Mouse (Mus musculus) effector memory CD4-positive, alpha-beta T cell, adult 5 months (primary cell): ENCODE results near the gene Psmb10. TPM values are rescaled to one million over a fixed set of nuclear protein-coding genes. Genes with fewer than 3 reads are reported as not detected.

ENCODE experiments used
- polyA plus RNA-seq: library from polyadenylated mRNA; unstranded; fragments of 100-300 nt; shearing (Covaris generic); gene quantifications from one replicate; pipeline ENCODE4 v1.2.1, GENCODE M21; 2017

Psmb10 gene
- polyA plus RNA-seq: 214 TPM

DNA sequence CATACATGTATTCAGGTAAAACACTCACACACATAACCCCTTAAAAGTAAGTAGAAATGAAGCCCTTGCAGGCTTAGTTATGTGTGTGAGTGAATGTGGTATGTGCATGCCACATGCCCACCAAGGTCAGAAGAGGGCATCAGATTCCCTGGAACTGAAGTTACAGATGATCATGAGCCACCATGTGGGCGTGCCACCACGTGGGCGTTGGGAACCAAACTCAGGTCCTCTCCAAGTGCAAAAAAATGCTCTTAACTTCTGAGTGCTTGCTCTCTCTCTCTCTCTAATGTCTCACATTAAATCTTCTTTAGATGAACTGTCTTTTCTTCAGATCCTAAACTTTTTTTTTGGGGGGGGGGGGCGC is at the start of gene Psmb10:
TSS of gene Psmb10 (minus strand) at position 139 of the 364 bp plus-strand sequence.

DNA sequence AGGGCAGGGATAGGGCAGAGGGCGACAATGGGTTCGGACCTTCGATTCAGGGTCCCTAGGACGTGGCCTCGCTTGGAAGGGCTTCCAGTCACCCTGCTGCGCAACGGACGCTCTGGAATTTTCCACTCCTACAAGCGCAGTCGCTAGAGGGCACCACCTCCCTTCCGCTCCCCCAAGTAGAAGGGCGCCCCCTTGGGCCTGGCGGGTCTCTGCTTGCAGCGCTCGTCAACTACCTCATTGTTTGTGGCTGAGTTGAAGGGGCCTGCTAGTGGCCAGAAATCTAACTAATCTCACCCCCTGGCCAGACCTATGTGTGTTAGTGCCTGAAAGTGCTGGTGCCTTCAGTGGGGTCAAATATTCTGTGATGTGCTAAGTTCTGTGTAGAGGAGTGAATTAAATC is 41.1 kb upstream of the Psmb10 start, which contains the start of gene Dpep3:
TSS of gene Dpep3 (minus strand) at position 105 of the 400 bp plus-strand sequence.

DNA sequence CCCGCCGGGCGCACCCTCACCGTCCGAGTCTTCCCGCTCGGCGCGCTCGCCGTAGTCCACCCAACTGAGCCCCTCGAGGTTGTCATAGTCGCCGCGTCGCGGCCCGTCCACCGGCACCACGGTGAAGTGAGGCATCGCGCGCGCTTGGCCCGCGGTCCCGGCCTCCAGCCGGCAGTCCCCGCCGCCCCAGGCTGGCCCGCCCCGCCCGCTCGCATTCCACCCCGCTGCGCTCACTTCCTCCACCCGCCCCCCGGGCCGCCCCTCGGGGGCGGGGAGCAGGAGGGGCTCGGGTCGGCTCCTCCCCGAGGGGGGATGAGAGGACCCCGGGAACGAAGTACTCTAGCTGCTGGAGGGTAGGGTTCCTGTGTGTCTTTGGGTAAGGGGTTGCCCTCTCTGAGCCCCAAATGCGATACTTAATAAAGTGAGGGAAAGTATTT is 27.7 kb upstream of the Psmb10 start, which contains the start of gene Slc12a4:
TSS of gene Slc12a4 (minus strand) at position 193 of the 437 bp plus-strand sequence.

DNA sequence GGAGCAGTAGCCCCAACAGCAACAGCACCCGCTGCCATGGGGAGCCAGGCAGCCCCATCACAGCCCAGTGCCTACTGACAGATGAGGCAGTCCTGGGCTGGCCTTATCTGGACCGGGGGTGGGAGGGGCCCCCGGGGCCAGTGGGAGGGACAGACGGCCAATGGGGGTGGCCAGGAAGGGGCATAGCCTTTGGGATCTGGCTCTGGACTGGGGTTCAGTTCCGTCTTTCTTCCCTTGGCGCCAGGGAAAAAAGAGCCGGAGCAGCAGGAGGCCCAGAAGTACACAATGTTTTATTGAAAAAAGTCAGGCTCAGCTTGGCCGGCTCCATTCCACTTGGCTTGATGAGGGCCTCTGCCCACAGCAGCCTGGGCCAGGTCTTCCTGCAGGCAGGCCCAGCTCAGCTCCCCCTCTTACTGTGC is 5.1 kb upstream of the Psmb10 start, which contains the start of gene Lcat:
TSS of gene Lcat (minus strand) at position 62 of the 419 bp plus-strand sequence.

DNA sequence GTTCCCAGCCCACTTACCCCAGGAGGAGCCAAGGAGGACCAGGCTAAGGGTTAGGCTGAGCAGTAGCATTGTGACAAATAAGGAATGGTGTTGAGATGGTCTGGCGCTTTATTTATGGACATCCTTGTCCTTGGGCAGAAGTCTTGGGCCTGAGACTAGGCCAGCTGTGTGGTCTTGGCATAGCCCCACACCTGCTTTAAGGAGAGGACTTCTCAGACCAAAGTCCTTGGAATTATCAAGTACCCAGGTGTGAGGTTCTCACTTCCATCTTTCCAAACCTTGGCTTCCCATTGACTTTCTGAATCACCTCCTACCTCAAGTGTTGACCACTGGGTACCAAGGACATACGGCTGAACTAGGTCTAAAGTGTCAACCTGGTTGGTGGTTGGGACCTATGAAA is 4.5 kb downstream of the Psmb10 start, which contains the start of gene Ctrl:
TSS of gene Ctrl (minus strand) at position 101 of the 400 bp plus-strand sequence.

DNA sequence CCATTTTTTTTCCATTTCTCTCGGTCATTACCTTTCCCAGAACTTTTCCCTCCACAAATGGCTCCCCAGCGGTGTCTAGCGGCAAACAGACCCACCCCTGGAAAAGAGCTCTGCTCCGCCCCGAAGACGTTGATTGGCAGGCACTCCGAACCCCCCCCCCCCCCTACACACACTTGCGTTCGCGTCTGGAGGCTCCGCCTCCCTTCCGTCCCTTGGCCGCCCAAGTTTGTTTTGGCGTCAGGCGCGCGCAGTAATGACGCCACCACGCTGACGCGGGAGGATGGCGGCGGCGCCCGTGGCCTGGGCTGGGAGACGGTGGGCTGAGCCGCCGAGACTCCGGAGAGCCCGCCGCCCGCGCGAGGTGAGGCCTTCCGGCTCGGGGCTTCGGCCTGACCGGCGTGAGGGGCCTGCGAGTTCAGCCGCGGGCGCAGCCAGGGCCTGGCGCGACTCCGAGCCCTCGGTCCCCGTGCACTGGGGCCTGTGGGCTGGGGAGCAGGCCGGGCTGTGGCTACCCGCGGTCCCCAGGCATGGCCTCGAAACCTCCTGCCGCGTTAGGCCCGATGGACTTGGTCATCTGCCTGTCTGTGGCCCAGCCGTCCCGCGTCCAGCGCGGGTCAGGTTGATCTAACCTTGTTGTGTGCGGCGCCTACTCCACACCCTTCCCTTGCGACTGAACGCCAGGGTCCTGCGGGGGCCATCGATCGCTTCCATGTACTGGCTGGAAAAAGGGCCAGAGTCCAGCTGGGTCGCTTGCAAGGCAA is 37.9 kb downstream of the Psmb10 start, which contains the start of gene Pskh1:
TSS of gene Pskh1 (plus strand) at position 262 of the 761 bp plus-strand sequence.

DNA sequence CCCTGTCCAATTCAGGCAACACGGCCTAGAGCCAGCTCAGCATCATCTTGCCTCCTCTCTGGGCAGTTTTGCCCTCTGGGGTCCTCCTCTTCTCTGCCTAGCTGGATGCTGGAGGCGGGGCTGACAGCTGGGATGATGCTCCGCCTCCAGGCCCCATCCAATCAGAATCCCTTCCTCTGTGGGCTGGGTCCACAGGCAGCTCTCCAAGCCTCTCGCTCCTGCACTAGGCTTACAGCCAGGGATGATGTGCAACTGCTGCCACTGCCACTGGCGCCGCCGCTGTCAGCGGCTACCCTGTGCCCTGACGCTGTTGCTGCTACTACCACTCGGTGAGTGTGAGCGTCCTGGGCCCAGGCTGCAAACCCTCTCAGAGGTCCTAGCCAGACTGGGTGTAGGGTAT is 44.9 kb downstream of the Psmb10 start, which contains the start of gene Nrn1l:
TSS of gene Nrn1l (plus strand) at position 229 of the 400 bp plus-strand sequence.

Other genes with a start within 250 kb of the Psmb10 start
- gene Acd, start 237.3 kb downstream of the Psmb10 start, polyA plus RNA-seq: 75.5 TPM
- gene Pard6a, start 237.3 kb downstream of the Psmb10 start, polyA plus RNA-seq: 30.0 TPM
- not detected for gene 4933405L10Rik, start 230.8 kb downstream of the Psmb10 start, polyA plus RNA-seq
- 2.7 TPM for gene Enkd1, start 230.2 kb downstream of the Psmb10 start, polyA plus RNA-seq
- 5.1 TPM for gene Gfod2, start 179.8 kb downstream of the Psmb10 start, polyA plus RNA-seq
- gene Ranbp10, start 111.1 kb downstream of the Psmb10 start, polyA plus RNA-seq: 50.6 TPM
- gene Tsnaxip1, start 110.7 kb downstream of the Psmb10 start, polyA plus RNA-seq: not detected
- 14.2 TPM for gene Cenpt, start 85.2 kb downstream of the Psmb10 start, polyA plus RNA-seq
- gene Thap11, start 83.3 kb downstream of the Psmb10 start, polyA plus RNA-seq: 14.2 TPM
- gene Nutf2, start 77.9 kb downstream of the Psmb10 start, polyA plus RNA-seq: 12.5 TPM
- gene Edc4, start 57.6 kb downstream of the Psmb10 start, polyA plus RNA-seq: 74.2 TPM
- gene Nrn1l, start 44.9 kb downstream of the Psmb10 start, polyA plus RNA-seq: not detected
- 18.0 TPM for gene Pskh1, start 38.0 kb downstream of the Psmb10 start, polyA plus RNA-seq
- 0.72 TPM for gene Ctrl, start 4.6 kb downstream of the Psmb10 start, polyA plus RNA-seq
- gene Lcat, start 4.9 kb upstream of the Psmb10 start, polyA plus RNA-seq: 0.27 TPM
- 13.7 TPM for gene Slc12a4, start 27.7 kb upstream of the Psmb10 start, polyA plus RNA-seq
- gene Dpep3, start 41.0 kb upstream of the Psmb10 start, polyA plus RNA-seq: not detected
- gene Dus2, start 52.9 kb upstream of the Psmb10 start, polyA plus RNA-seq: 37.3 TPM
- gene Dpep2nb, start 67.5 kb upstream of the Psmb10 start, polyA plus RNA-seq: not detected
- 7.9 TPM for gene Ddx28, start 73.4 kb upstream of the Psmb10 start, polyA plus RNA-seq
- 184 TPM for gene Nfatc3, start 120.4 kb upstream of the Psmb10 start, polyA plus RNA-seq
- 0.14 TPM for gene Esrp2, start 198.5 kb upstream of the Psmb10 start, polyA plus RNA-seq
- 2.9 TPM for gene Pla2g15, start 212.0 kb upstream of the Psmb10 start, polyA plus RNA-seq
- gene Slc7a6, start 230.4 kb upstream of the Psmb10 start, polyA plus RNA-seq: 31.8 TPM